Mouse (Mus musculus) gastrocnemius, postnatal 36 days (tissue): ENCODE data around the gene Pin1rt1. TPM values are rescaled to one million over a fixed set of nuclear protein-coding genes. Genes with fewer than 3 reads are reported as not detected.

Experiments used
- total RNA-seq, 2 experiments: library from RNA; stranded (reverse); gene quantifications; 2 replicates each; pipeline ENCODE4 v1.2.3; 2021

Gene Pin1rt1
- total RNA-seq, 2 experiments from 2014 or later = not detected

Other genes with a start within 250 kb of the Pin1rt1 start
- 100 to 1,000 TPM; 200 to 217 TPM for gene Hipk3, start 221.9 kb downstream of the Pin1rt1 start, total RNA-seq
- 1 to 10 TPM; 7.7 to 9.4 TPM for gene Cstf3, start 125.9 kb downstream of the Pin1rt1 start, total RNA-seq
- 1 to 10 TPM; 7.3 to 7.4 TPM for gene Tcp11l1, start 4.2 kb downstream of the Pin1rt1 start, total RNA-seq
- gene Depdc7, start 26.5 kb upstream of the Pin1rt1 start, total RNA-seq = 1 to 10 TPM; 1.4 to 1.7 TPM
- 10 to 100 TPM; 50.3 to 58.0 TPM for gene Qser1, start 100.4 kb upstream of the Pin1rt1 start, total RNA-seq
- under 1 TPM in 1 of 2 experiments, not detected in 1; 0.25 TPM for gene Prrg4, start 133.5 kb upstream of the Pin1rt1 start, total RNA-seq
- 1 to 10 TPM; 2.9 to 4.6 TPM for gene Ccdc73, start 151.4 kb upstream of the Pin1rt1 start, total RNA-seq